Mouse (Mus musculus) cortical plate, adult 2 months (tissue): ENCODE results near the gene Rubcnl.

Source experiments
- CTCF ChIP-seq: fragments of 200-500 bp; IDR thresholded peaks from 2 replicates; pipeline ENCODE4 v1.5.1; 2011; ENCODE audit warnings: mild to moderate bottlenecking, control low read depth, low read length; ENCODE audit not compliant: insufficient read depth; ENCODE audit errors: extremely low read depth
- POLR2A ChIP-seq: fragments of 200-500 bp; IDR thresholded peaks from 2 replicates; pipeline ENCODE4 v1.6.1; 2011; ENCODE audit warnings: mild to moderate bottlenecking, low read length, control low read depth; ENCODE audit not compliant: insufficient read depth; ENCODE audit errors: extremely low read depth

DNA sequence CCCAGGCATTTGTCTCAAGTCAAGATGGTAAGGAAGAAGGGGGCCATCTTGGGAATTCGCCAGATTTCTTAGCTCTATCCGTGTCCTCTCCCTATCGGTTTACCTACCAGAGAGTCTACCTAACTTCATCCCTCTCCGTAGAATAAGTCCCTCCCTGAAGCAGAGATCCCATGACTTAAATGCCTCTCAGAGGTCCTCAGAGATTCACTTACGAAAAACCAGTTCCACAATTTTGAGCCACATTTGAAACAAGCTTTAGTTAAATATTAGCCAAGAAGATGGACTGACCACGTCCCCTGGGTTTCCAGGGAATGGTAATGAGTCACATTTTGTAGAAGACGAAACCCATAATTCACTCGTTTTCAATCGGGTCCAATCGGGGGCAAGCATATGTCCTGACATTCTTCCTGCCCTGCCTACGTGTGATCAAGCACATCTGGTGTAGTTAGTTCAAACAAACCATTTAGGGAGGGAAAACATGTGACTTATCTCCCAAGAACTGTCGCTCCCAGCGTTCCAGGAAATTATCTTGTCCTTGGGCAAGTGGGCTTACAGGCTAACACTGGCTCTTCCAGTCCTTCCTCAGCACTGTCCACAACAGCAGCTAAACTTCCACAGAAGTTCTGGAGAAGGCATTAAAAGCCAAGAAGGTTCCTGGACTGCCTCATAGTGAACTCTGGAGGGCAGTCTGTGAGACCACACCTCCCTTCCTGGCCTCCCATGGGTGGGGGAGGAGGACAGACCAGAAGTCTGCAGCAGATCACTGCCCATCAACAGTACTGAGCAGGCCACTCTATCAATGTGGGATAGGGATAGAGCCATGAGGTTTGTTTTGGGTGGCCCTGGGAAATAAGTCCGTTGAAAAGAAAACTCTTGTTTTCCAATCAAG lies 38.9 kb downstream of the Rubcnl start:
- TF ChIP-seq POLR2A (no peak), CTCF (no peak)
